Mouse (Mus musculus) intestine, embryonic 16.5 days (tissue): ENCODE measurements around the gene H2-Oa. TPM values are rescaled to one million over a fixed set of nuclear protein-coding genes. Genes with fewer than 3 reads are reported as not detected.

Experiments
- ATAC-seq: fragments of 200-750 bp; cut with Nextera tagmentation; 2 replicates; pipeline ENCODE4 v1.8.0; 2017; ENCODE audit warnings: moderate TSS enrichment, moderate library complexity
- H3K27ac ChIP-seq: fragments of 300-500 bp; sonication (generic); 2 replicates; pipeline ENCODE4 v1.5.1; 2014; ENCODE audit warnings: mild to moderate bottlenecking, low read length
- H3K27me3 ChIP-seq: fragments of 300-500 bp; sonication (generic); replicated peaks from 2 replicates; pipeline ENCODE4 v1.6.1; 2014; ENCODE audit warnings: low read length, control low read depth, mixed read lengths; ENCODE audit not compliant: control insufficient read depth, insufficient read depth
- H3K36me3 ChIP-seq: fragments of 300-500 bp; sonication (generic); 2 replicates; pipeline ENCODE4 v1.6.1; 2014; ENCODE audit warnings: low read length, control low read depth; ENCODE audit not compliant: control insufficient read depth, insufficient read depth
- H3K4me1 ChIP-seq: fragments of 300-500 bp; sonication (generic); 2 replicates; pipeline ENCODE4 v1.6.1; 2014; ENCODE audit warnings: low read length, control low read depth, mixed read lengths; ENCODE audit not compliant: control insufficient read depth, insufficient read depth
- H3K4me2 ChIP-seq: fragments of 300-500 bp; sonication (generic); 2 replicates; pipeline ENCODE4 v1.6.1; 2014; ENCODE audit warnings: low read depth, low read length, control low read depth
- H3K4me3 ChIP-seq: fragments of 300-500 bp; sonication (generic); 2 replicates; pipeline ENCODE4 v1.5.1; 2014; ENCODE audit warnings: mild to moderate bottlenecking, low read length
- H3K9ac ChIP-seq: fragments of 300-500 bp; sonication (generic); 2 replicates; pipeline ENCODE4 v1.6.1; 2014; ENCODE audit warnings: low read depth, low read length
- H3K9me3 ChIP-seq: fragments of 300-500 bp; sonication (generic); 2 replicates; pipeline ENCODE4 v1.6.1; 2016; ENCODE audit warnings: low read length, control low read depth; ENCODE audit not compliant: control insufficient read depth
- WGBS: fragments of 180-500 bp; shearing (Covaris S2); extraction: QIAGEN DNeasy Blood & Tissue Kit; methylation state at CpG from one replicate; pipeline ENCODE4 v1.1.7; 2014; 5-methylcytosine and 5-hydroxymethylcytosine counted together
- polyA plus RNA-seq: library from polyadenylated mRNA; unstranded; fragments of >200 nt; fragmentation: Nextera tagmentation; extraction: Ambion mirVana; gene quantifications from 2 replicates; pipeline ENCODE4 v1.2.1, GENCODE M21; 2015

The H2-Oa gene
- polyA plus RNA-seq, 1 experiment from 2014 or later = 0.95 TPM

DNA sequence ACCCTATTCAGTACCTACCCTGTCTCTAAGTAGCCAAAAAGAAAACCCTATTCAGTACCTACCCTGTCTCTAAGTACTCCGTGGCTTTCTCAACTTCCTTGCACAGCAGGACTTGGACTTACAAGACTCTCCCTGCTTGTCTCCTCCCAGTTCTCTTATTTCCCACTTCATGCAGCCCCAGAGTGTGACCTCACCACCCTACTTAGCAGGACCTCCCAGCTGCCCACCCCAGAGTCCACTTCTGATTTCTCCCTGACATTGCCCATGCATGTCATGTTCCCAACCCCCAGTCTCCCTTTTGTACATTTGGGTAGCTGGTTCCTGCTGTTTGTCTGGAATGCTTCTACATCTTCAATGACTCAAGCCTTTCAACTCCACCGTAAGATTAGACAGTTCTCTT, 31.4 kb downstream of the H2-Oa start:
- 0% methylated on average over 2 of the region's 2 CpGs for whole genome bisulfite sequencing

DNA sequence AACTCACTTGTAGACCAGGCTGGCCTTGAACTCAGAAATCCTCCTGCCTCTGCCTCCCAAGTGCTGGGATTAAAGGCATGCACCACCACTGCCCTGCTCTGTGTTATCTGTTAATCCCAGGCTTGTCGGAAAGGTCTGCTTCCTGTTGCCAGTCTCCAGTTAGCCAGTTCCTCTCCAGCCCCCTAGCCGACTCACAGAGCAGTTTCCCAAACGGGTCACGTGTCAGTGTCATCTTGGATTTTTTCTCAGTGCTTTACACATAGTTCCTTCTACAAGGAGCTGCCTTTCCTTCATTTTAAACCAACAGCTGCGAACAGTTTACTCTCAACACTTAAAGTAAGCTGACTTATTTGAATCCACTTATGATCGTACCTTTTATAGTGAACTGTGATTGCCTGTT, 32.5 kb downstream of the H2-Oa start:
- H3K9me3 ChIP-seq = no peaks in the 10 kb centered on the region
- no peaks in the 10 kb centered on the region for H3K27me3 ChIP-seq
- ATAC-seq = no peak
- peaks cover 31% of the 10 kb centered on the region for H3K4me1 ChIP-seq
- H3K9ac ChIP-seq = no peak overlapping the region
- peak overlapping the region; percentile 6; the same call in 1 of the 2 replicates for H3K4me3 ChIP-seq
- H3K27ac ChIP-seq = no peak overlapping the region
- H3K4me2 ChIP-seq = peak overlapping the region; percentile 27; the same call in 1 of the 2 replicates
- 65% methylated on average over 6 of the region's 6 CpGs for WGBS
- 0 out of 2 replicates have a peak, but pooled peaks cover under 1% of the 10 kb centered on the region for H3K36me3 ChIP-seq

More for the DNA sequence above, 31.4 kb downstream of the H2-Oa start:
- H3K4me3 ChIP-seq = peak overlapping the region; percentile 89
- H3K4me1 ChIP-seq = peaks cover 24% of the 10 kb centered on the region
- no peaks in the 10 kb centered on the region for H3K27me3 ChIP-seq
- peak overlapping the region; percentile 98 for H3K9ac ChIP-seq
- H3K27ac ChIP-seq = peak overlapping the region; percentile 100
- no peak for ATAC-seq
- H3K4me2 ChIP-seq = peak overlapping the region; percentile 72
- H3K9me3 ChIP-seq = no peaks in the 10 kb centered on the region
- peaks cover 8% of the 10 kb centered on the region; the same call in 1 of the 2 replicates for H3K36me3 ChIP-seq

DNA sequence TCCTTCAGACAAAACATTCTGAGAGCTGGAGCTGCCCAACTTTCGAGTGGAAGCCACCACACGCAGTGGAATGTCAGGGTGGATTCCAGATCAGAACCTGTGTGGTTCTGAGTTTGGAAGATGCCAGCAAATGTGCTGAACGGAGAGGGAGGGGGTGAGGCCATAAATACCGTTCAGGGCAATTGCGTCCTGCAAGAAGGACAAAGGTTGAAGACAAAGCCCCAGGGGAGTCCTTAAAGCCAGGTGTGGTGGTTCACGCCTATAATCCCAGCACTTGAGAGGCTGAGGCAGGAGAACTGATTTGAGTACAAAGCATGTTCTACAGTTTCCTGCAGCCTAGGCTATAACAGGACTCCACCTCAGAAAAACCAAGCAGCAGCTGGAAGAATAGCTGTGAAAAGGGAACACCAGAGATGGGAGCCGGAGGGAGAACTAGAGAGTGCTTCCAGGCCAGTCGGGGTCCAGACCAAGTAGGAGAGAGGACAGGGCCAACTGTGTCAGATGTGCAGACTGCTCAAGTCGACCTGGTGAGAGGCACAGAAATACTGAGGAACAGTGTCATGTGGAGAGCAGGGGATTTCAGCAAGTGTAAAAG, 34.8 kb downstream of the H2-Oa start:
- Histone ChIP-seq H3K4me2 (peak overlapping the region; percentile 4; the same call in 1 of the 2 replicates), H3K9me3 (no peaks in the 10 kb centered on the region), H3K4me1 (peaks cover 31% of the 10 kb centered on the region), H3K9ac (no peak overlapping the region), H3K36me3 (no peaks in the 10 kb centered on the region), H3K27ac (peak overlapping the region; percentile 87), H3K27me3 (no peaks in the 10 kb centered on the region), H3K4me3 (no peak overlapping the region)
- 43% methylated on average over 9 of the region's 9 CpGs for WGBS
- ATAC-seq = peak; percentile 12

DNA sequence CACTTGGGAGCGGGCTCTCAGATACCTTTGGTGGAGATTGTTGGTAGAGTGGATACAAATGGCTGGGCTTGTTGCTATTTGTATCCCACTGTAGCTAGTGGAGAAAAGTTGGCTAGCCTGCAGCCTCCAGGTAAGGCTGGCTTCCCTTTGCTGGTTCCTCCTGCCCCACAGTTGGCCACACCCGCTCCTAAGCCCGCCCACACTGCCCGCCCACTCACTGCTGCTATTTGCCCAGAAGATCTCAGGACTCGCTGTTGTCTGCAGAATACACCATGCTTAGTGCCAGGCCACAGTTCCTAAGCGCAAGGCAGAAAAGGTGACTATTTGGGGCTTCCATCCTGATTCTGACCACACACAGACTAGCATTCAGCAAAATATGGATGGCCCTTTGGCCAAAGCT, 35.3 kb downstream of the H2-Oa start:
- Histone ChIP-seq H3K9me3 (no peaks in the 10 kb centered on the region), H3K9ac (no peak overlapping the region), H3K4me3 (no peak overlapping the region), H3K4me1 (peaks cover 31% of the 10 kb centered on the region), H3K27me3 (no peaks in the 10 kb centered on the region), H3K36me3 (no peaks in the 10 kb centered on the region), H3K27ac (peak overlapping the region; percentile 87), H3K4me2 (0 out of 2 replicates have a peak overlapping the region, but pooled peaks have one; percentile 4)
- peak; percentile 49 for ATAC-seq
- 30% methylated on average over 6 of the region's 6 CpGs for WGBS

DNA sequence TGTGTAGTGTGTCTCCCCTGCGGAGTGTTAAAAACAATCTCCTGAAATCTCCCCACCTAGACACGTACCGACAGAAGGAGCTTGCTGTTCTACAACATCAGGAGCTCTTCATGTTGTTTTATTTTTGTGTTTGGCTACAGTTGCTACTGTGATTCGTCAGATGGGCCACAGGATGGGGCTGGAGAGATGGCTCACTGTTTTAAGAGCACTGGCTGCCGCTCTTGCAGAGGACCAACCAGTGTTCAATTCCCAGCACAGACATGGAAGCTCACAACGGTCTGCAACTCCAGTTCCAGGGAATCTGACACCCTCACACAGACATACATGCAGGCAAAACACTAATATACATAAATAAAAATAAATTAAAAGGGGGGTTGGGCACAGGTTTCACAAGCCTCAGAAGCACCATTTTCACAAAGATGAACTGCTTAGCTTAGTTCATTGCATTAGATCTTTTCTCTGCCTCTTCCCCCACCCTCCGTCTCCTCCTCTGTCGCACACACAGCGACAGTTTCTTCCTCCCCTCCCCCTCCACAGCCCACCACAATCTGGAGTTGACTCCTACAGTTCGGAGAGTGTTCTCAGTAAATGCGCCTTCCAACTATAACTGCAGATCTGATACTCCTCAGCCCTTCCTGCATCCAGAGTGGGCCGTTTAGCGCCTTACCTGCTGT, 36.3 kb downstream of the H2-Oa start:
- Histone ChIP-seq H3K27ac (no peak overlapping the region), H3K4me1 (peaks cover 31% of the 10 kb centered on the region), H3K4me2 (no peak overlapping the region), H3K9ac (no peak overlapping the region), H3K9me3 (no peaks in the 10 kb centered on the region), H3K36me3 (no peaks in the 10 kb centered on the region), H3K27me3 (no peaks in the 10 kb centered on the region), H3K4me3 (no peak overlapping the region)
- WGBS = 35% methylated on average over 13 of the region's 13 CpGs
- ATAC-seq = no peak

DNA sequence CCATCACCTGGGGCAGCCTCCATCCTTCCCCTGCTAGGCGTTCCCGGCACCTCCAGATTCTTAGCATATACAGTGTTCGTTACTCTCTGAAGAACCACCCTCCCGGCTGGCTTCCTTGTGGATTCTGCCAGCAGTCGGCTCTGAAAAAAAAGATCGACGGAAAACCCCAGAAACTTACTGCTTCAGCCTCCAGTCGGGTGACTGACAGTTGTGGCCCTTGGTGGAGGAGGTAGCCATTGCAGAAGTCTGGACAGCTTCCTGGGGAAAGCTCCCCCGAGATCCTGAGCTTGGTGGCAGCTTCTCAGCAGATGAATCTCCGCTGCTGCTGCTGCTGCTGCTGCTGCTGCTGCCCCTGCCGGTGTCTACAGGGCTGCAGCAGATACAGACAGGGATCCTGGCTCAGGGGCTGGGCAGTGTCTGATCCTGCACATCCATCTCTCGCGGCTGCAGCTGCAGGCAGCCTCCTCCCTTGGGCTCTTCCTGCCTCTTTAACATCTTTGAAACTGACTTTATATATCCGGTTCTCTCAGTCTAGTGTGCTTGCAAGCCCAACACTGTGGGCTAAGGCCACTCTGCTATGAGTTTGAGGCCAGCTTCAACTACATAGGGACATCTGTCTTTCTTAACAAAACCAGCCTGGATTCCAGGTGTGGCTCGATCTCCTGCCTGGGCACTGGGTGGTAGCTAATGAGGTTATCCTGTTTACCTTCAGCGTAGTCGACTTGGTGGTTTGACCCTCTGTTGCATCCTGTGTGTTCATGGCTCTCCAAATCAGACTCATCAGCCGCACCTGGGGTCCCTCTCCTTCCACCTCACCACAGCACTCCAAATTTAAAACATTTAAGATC, 37.0 kb downstream of the H2-Oa start:
- Histone ChIP-seq H3K4me2 (no peak overlapping the region), H3K4me3 (no peak overlapping the region), H3K27me3 (no peaks in the 10 kb centered on the region), H3K36me3 (no peaks in the 10 kb centered on the region), H3K27ac (no peak overlapping the region; the same call in 1 of the 2 replicates), H3K9ac (no peak overlapping the region), H3K4me1 (peaks cover 25% of the 10 kb centered on the region), H3K9me3 (no peaks in the 10 kb centered on the region)
- no peak for ATAC-seq
- WGBS = 20% methylated on average over 18 of the region's 18 CpGs

DNA sequence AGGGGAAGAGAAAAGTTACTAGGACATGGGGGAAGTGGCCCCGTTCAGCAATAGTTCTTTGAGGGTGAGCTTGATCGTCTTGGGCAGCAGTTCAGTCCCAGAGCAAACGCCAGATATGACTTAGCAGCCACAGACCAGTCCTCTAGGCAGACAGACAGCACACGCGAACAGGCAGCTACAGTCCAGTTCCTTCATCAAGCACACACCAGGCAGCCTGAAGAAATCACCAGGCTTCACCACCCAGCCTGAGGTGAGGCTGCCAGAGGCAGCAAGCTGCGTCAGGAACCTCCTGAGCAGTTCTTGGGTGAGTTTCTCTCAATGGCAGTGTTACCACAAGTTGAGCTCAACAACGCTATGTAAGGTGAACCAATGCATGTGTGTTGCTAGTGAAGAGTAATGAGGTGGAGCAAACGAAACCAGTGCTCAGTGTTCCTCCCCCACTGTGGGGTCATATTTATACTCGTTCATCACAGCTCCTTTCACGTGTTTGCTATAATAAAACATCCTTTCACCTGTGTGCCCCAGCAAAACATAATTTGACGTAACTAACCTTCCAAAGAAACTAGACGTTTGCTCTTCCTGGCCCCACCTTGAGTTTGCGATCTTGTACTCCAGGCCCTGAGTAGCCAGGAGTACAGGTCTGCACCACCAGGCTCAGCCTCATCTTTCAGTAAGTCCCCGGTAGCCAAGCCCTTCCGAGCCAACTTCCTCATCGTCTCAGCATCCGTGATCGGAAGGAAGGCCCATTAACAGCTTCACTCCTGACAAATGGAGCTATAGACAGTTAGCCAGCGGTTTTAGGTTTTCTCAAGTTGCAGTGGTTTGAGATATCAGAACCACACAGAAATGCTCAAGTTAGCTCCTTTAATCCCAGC, 38.2 kb downstream of the H2-Oa start:
- Histone ChIP-seq H3K27me3 (no peaks in the 10 kb centered on the region), H3K4me1 (peaks cover 19% of the 10 kb centered on the region), H3K27ac (no peak overlapping the region), H3K36me3 (no peaks in the 10 kb centered on the region), H3K4me3 (no peak overlapping the region), H3K4me2 (no peak overlapping the region), H3K9ac (no peak overlapping the region), H3K9me3 (no peaks in the 10 kb centered on the region)
- 71% methylated on average over 19 of the region's 19 CpGs for WGBS
- ATAC-seq = no peak

DNA sequence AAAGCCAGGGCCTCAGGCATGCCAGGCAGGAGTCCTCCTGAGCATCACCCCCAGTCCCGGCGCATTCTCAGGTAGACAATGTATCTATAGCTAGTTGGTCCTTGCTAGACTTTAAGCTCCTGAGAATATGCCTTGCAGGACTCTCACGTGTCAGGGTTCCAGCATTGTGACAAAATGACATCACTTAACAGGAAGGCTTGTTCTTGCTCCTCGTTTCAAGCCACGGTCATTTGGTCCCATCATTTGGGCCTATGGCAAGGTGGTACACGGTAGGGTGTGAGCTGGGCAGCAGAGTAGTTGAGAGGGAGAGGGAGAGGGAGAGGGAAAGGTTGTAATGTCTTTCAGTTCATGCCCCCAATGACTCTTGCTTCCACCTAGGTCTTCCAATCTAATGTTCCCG, 39.8 kb downstream of the H2-Oa start:
- 78% methylated on average over 7 of the region's 7 CpGs for WGBS
- H3K9me3 ChIP-seq = no peaks in the 10 kb centered on the region
- H3K4me1 ChIP-seq = peaks cover 15% of the 10 kb centered on the region
- no peak overlapping the region for H3K4me3 ChIP-seq
- H3K27me3 ChIP-seq = no peaks in the 10 kb centered on the region
- H3K4me2 ChIP-seq = no peak overlapping the region
- no peak overlapping the region for H3K9ac ChIP-seq
- H3K36me3 ChIP-seq = no peaks in the 10 kb centered on the region
- no peak overlapping the region for H3K27ac ChIP-seq
- no peak for ATAC-seq
